Mouse (Mus musculus): ENCODE data around the gene St6galnac3. TPM values are rescaled to one million over a fixed set of nuclear protein-coding genes. Genes with fewer than 3 reads are reported as not detected.

The St6galnac3 gene
- polyA plus RNA-seq, 1 experiment from 2014 or later, result 38.3 TPM

GRCm38 (mm10) chr3:153484701-153485100 is 240.3 kb downstream of the St6galnac3 start:
- H3K9me3 ChIP-seq, result no peaks in the 10 kb centered on the region
- H3K4me1 ChIP-seq (replicated peaks), result peaks cover 5% of the 10 kb centered on the region; the same call in 1 of the 2 replicates
- ATAC-seq (ENCODE audit: insufficient number of reproducible peaks, insufficient read depth, low FRiP score, low TSS enrichment, low read depth), result no peak
- H3K27me3 ChIP-seq, result no peaks in the 10 kb centered on the region
- 80% methylated on average over 7 of the region's 7 CpGs for WGBS
- no peak overlapping the region for H3K4me3 ChIP-seq (replicated peaks)
- no peak overlapping the region for H3K4me2 ChIP-seq
- H3K27ac ChIP-seq, result no peak overlapping the region
- H3K9ac ChIP-seq (replicated peaks), result no peak overlapping the region
- H3K36me3 ChIP-seq, result no peaks in the 10 kb centered on the region

GRCm38 (mm10) chr3:153483691-153484090 is 241.3 kb downstream of the St6galnac3 start:
- 89% methylated on average over 4 of the region's 4 CpGs for WGBS
- H3K9me3 ChIP-seq, result no peaks in the 10 kb centered on the region
- ATAC-seq (ENCODE audit: insufficient number of reproducible peaks, insufficient read depth, low FRiP score, low TSS enrichment, low read depth), result no peak
- 0 out of 2 replicates have a peak, but pooled peaks cover under 1% of the 10 kb centered on the region for H3K4me1 ChIP-seq (replicated peaks)
- H3K9ac ChIP-seq (replicated peaks), result no peak overlapping the region
- H3K4me2 ChIP-seq, result no peak overlapping the region
- H3K27me3 ChIP-seq, result no peaks in the 10 kb centered on the region
- no peak overlapping the region for H3K4me3 ChIP-seq (replicated peaks)
- H3K36me3 ChIP-seq, result no peaks in the 10 kb centered on the region
- no peak overlapping the region for H3K27ac ChIP-seq

GRCm38 (mm10) chr3:153482098-153482497 is 242.9 kb downstream of the St6galnac3 start:
- Histone ChIP-seq H3K9me3 (no peaks in the 10 kb centered on the region), H3K4me3 (replicated peaks) (no peak overlapping the region), H3K27ac (no peak overlapping the region), H3K27me3 (no peaks in the 10 kb centered on the region), H3K9ac (replicated peaks) (no peak overlapping the region), H3K36me3 (no peaks in the 10 kb centered on the region), H3K4me1 (replicated peaks) (no peaks in the 10 kb centered on the region), H3K4me2 (no peak overlapping the region)
- no peak for ATAC-seq (ENCODE audit: insufficient number of reproducible peaks, insufficient read depth, low FRiP score, low TSS enrichment, low read depth)
- WGBS, result 64% methylated on average over 11 of the region's 11 CpGs

- no peaks in the 10 kb centered on the region for H3K36me3 ChIP-seq
- WGBS, result 88% methylated on average over 6 of the region's 6 CpGs
- ATAC-seq (ENCODE audit: insufficient number of reproducible peaks, insufficient read depth, low FRiP score, low TSS enrichment, low read depth), result no peak
- H3K27me3 ChIP-seq, result no peaks in the 10 kb centered on the region
- H3K4me1 ChIP-seq (replicated peaks), result no peaks in the 10 kb centered on the region
- H3K9me3 ChIP-seq, result no peaks in the 10 kb centered on the region
- H3K9ac ChIP-seq (replicated peaks), result no peak overlapping the region
- H3K4me2 ChIP-seq, result no peak overlapping the region
- H3K4me3 ChIP-seq (replicated peaks), result no peak overlapping the region
- H3K27ac ChIP-seq, result no peak overlapping the region
Observed at GRCm38 (mm10) chr3:153481012-153481411, 244.0 kb downstream of the St6galnac3 start.

DNA sequence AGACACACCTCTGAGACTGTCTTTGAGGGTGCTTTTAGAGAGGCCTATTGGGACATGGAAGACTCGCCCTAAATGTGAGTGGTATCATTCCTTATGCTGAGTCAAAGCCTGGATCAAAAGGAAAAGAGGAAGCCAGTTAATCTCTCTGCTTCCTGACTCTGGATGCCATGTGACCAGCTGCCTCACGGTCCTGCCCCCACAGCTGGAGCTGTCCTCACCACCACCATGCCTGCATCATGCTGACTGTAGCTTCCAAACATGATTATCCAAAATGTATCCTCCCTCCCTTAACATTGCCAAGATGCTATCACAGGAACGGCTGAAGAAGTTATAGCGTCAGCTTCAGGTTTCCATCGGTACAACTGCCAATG is 244.4 kb downstream of the St6galnac3 start:
- 75% methylated on average over 5 of the region's 5 CpGs for WGBS
- Histone ChIP-seq H3K27ac (no peak overlapping the region), H3K4me1 (replicated peaks) (no peaks in the 10 kb centered on the region), H3K27me3 (no peaks in the 10 kb centered on the region), H3K4me3 (replicated peaks) (no peak overlapping the region), H3K9me3 (no peaks in the 10 kb centered on the region), H3K4me2 (no peak overlapping the region), H3K36me3 (no peaks in the 10 kb centered on the region), H3K9ac (replicated peaks) (no peak overlapping the region)
- ATAC-seq (ENCODE audit: insufficient number of reproducible peaks, insufficient read depth, low FRiP score, low TSS enrichment, low read depth), result no peak

GRCm38 (mm10) chr3:153480005-153480635 is 244.9 kb downstream of the St6galnac3 start:
- no peak for ATAC-seq (ENCODE audit: insufficient number of reproducible peaks, insufficient read depth, low FRiP score, low TSS enrichment, low read depth)
- 80% methylated on average over 3 of the region's 3 CpGs for WGBS
- Histone ChIP-seq H3K4me3 (replicated peaks) (no peak overlapping the region), H3K27me3 (no peaks in the 10 kb centered on the region), H3K4me1 (replicated peaks) (no peaks in the 10 kb centered on the region), H3K4me2 (no peak overlapping the region), H3K36me3 (no peaks in the 10 kb centered on the region), H3K27ac (no peak overlapping the region), H3K9ac (replicated peaks) (no peak overlapping the region), H3K9me3 (no peaks in the 10 kb centered on the region)

DNA sequence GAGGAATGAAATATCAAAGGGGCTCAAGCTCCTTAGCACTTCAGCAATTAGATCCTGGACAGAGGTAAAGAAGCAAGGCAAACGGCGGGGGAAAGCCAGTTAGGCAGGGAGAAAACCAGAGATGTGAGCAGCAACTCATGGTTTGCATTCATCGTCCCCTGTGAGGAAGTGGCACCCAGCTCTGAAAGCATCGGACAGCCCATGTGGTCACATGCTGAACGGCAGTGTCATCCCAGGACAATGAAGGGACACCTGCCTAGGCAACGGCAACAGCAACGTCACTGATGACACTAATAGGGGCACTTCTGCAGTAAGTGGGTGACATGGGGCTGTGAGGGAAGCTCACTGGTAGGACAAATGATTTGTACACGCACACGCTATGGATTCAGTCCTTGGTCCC is 249.1 kb downstream of the St6galnac3 start:
- Histone ChIP-seq H3K4me1 (replicated peaks) (no peaks in the 10 kb centered on the region), H3K4me3 (replicated peaks) (no peak overlapping the region), H3K9ac (replicated peaks) (no peak overlapping the region), H3K27ac (no peak overlapping the region), H3K27me3 (no peaks in the 10 kb centered on the region), H3K9me3 (no peaks in the 10 kb centered on the region), H3K36me3 (no peaks in the 10 kb centered on the region), H3K4me2 (no peak overlapping the region)
- no peak for ATAC-seq (ENCODE audit: insufficient number of reproducible peaks, insufficient read depth, low FRiP score, low TSS enrichment, low read depth)
- WGBS, result 93% methylated on average over 9 of the region's 9 CpGs

GRCm38 (mm10) chr3:153475461-153475860 is 249.5 kb downstream of the St6galnac3 start:
- 97% methylated on average over 20 of the region's 20 CpGs for WGBS
- no peaks in the 10 kb centered on the region for H3K27me3 ChIP-seq
- H3K4me3 ChIP-seq (replicated peaks), result no peak overlapping the region
- no peaks in the 10 kb centered on the region for H3K9me3 ChIP-seq
- H3K9ac ChIP-seq (replicated peaks), result no peak overlapping the region
- ATAC-seq (ENCODE audit: insufficient number of reproducible peaks, insufficient read depth, low FRiP score, low TSS enrichment, low read depth), result no peak
- H3K4me2 ChIP-seq, result no peak overlapping the region
- H3K36me3 ChIP-seq, result no peaks in the 10 kb centered on the region
- no peak overlapping the region for H3K27ac ChIP-seq
- no peaks in the 10 kb centered on the region for H3K4me1 ChIP-seq (replicated peaks)

- no peaks in the 10 kb centered on the region for H3K27me3 ChIP-seq
- no peaks in the 10 kb centered on the region for H3K36me3 ChIP-seq
- no peak overlapping the region for H3K9ac ChIP-seq (replicated peaks)
- H3K4me3 ChIP-seq (replicated peaks), result no peak overlapping the region
- no peak for ATAC-seq (ENCODE audit: insufficient number of reproducible peaks, insufficient read depth, low FRiP score, low TSS enrichment, low read depth)
- no peaks in the 10 kb centered on the region for H3K9me3 ChIP-seq
- H3K27ac ChIP-seq, result no peak overlapping the region
- peaks cover 9% of the 10 kb centered on the region for H3K4me1 ChIP-seq (replicated peaks)
- H3K4me2 ChIP-seq, result no peak overlapping the region
- 80% methylated on average over 11 of the region's 11 CpGs for WGBS
Observed at GRCm38 (mm10) chr3:153472583-153473471, 252.1 kb downstream of the St6galnac3 start.

- Histone ChIP-seq H3K4me2 (no peak overlapping the region), H3K4me3 (replicated peaks) (no peak overlapping the region), H3K36me3 (peaks cover 5% of the 10 kb centered on the region; the same call in 1 of the 2 replicates), H3K9ac (replicated peaks) (no peak overlapping the region), H3K4me1 (replicated peaks) (peaks cover 2% of the 10 kb centered on the region), H3K27ac (no peak overlapping the region), H3K9me3 (no peaks in the 10 kb centered on the region), H3K27me3 (no peaks in the 10 kb centered on the region)
- WGBS, result 88% methylated on average over 6 of the region's 6 CpGs
- no peak for ATAC-seq (ENCODE audit: insufficient number of reproducible peaks, insufficient read depth, low FRiP score, low TSS enrichment, low read depth)
Observed at GRCm38 (mm10) chr3:153463849-153464248, 261.1 kb downstream of the St6galnac3 start.

DNA sequence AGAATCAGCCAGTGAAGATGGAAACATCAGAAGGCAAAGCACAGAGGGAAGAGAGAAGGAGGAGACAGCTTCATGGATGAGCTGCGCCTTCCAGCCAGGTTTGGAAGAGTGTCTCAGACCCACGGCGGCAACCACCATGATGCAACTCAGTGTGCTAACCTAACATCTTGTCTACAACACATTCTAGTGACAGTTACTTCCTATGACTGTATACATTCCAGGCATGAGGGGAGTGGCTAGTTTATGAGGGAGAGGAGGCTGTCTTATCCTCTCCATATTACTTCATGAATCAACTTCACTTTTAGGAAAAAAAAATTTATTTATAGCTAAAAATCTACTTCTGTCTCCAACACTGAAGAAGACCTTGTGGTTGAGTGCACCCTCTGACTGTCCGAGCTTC is 264.8 kb downstream of the St6galnac3 start:
- H3K9me3 ChIP-seq, result no peaks in the 10 kb centered on the region
- H3K36me3 ChIP-seq, result no peaks in the 10 kb centered on the region
- H3K4me2 ChIP-seq, result no peak overlapping the region
- no peak overlapping the region for H3K9ac ChIP-seq (replicated peaks)
- WGBS, result 96% methylated on average over 4 of the region's 4 CpGs
- no peak for ATAC-seq (ENCODE audit: insufficient number of reproducible peaks, insufficient read depth, low FRiP score, low TSS enrichment, low read depth)
- no peaks in the 10 kb centered on the region for H3K27me3 ChIP-seq
- H3K27ac ChIP-seq, result no peak overlapping the region
- no peak overlapping the region for H3K4me3 ChIP-seq (replicated peaks)
- H3K4me1 ChIP-seq (replicated peaks), result no peaks in the 10 kb centered on the region

All from limb, embryonic 12.5 days (tissue).